Mouse (Mus musculus) G1E (cell line): ENCODE measurements at regions not wholly inside any gene's neighbourhood (a gene's known extent, or its start where the extent isn't known, plus 50 kb on each side); places are given as distances from the start of the nearest gene placed in this dataset.

Experiments
- ATAC-seq: 2 replicates; pipeline ENCODE4 v1.8.0; 2016; ENCODE audit warnings: mild to moderate bottlenecking; ENCODE audit not compliant: insufficient number of reproducible peaks, poor library complexity, low FRiP score, severe bottlenecking; ENCODE audit errors: extremely low read depth
- DNase-seq: peaks from one replicate; pipeline ENCODE4 v3.0.0; 2012; ENCODE audit warnings: low spot score
- H3K27me3 ChIP-seq: 2 replicates; pipeline ENCODE4 v1.6.1; 2012; ENCODE audit warnings: mild to moderate bottlenecking, low read length, inconsistent platforms; ENCODE audit not compliant: insufficient read depth
- H3K36me3 ChIP-seq: replicated peaks from 2 replicates; pipeline ENCODE3; 2012; ENCODE audit warnings: mild to moderate bottlenecking, inconsistent platforms
- H3K4me1 ChIP-seq: 2 replicates; pipeline ENCODE4 v1.6.1; 2012; ENCODE audit warnings: low read depth, low read length, inconsistent platforms, mixed read lengths; ENCODE audit not compliant: insufficient read depth
- H3K4me3 ChIP-seq: 2 replicates; pipeline ENCODE4 v1.5.1; 2012; ENCODE audit warnings: low read depth, mild to moderate bottlenecking, inconsistent platforms, low read length, moderate library complexity, mixed read lengths
- H3K9me3 ChIP-seq: replicated peaks from 2 replicates; pipeline ENCODE4 v1.6.1; 2012; ENCODE audit warnings: inconsistent platforms
- CTCF ChIP-seq: IDR thresholded peaks from 2 replicates; pipeline ENCODE4 v1.5.1; 2012; ENCODE audit warnings: low read depth, low read length, inconsistent platforms, mixed read lengths
- GATA2 ChIP-seq: IDR thresholded peaks from 2 replicates; pipeline ENCODE4 v1.6.1; 2012; ENCODE audit warnings: low read depth, low read length, inconsistent platforms, borderline replicate concordance
- POLR2AphosphoS5 ChIP-seq: IDR thresholded peaks from 2 replicates; pipeline ENCODE4 v1.6.1; 2012; ENCODE audit warnings: low read depth, low read length, inconsistent platforms; ENCODE audit not compliant: insufficient replicate concordance

- ATAC-seq, result peak; percentile 60
Observed at GRCm38 (mm10) chr13:39011696-39012095, 51.0 kb upstream of the Slc35b3 start.

More at GRCm38 (mm10) chr13:39011696-39012095, 51.0 kb upstream of the Slc35b3 start:
- no peaks in the 10 kb centered on the region for H3K36me3 ChIP-seq
- H3K9me3 ChIP-seq, result no peaks in the 10 kb centered on the region
- peak; percentile 24 for DNase-seq
- TF ChIP-seq CTCF (peak; percentile 77), POLR2AphosphoS5 (no peak), GATA2 (no peak)
- no peaks in the 10 kb centered on the region for H3K4me1 ChIP-seq
- H3K4me3 ChIP-seq, result no peak overlapping the region
- 0 out of 2 replicates have a peak, but pooled peaks cover 2% of the 10 kb centered on the region for H3K27me3 ChIP-seq
